Mouse (Mus musculus): ENCODE data around the gene Coro1a. TPM values are rescaled to one million over a fixed set of nuclear protein-coding genes. Genes with fewer than 3 reads are reported as not detected.

The Coro1a gene
- 49.1 and 51.0 TPM in 2 replicates for polyA plus RNA-seq (2016; fragmentation: Nextera tagmentation; extraction: Ambion mirVana)

DNA sequence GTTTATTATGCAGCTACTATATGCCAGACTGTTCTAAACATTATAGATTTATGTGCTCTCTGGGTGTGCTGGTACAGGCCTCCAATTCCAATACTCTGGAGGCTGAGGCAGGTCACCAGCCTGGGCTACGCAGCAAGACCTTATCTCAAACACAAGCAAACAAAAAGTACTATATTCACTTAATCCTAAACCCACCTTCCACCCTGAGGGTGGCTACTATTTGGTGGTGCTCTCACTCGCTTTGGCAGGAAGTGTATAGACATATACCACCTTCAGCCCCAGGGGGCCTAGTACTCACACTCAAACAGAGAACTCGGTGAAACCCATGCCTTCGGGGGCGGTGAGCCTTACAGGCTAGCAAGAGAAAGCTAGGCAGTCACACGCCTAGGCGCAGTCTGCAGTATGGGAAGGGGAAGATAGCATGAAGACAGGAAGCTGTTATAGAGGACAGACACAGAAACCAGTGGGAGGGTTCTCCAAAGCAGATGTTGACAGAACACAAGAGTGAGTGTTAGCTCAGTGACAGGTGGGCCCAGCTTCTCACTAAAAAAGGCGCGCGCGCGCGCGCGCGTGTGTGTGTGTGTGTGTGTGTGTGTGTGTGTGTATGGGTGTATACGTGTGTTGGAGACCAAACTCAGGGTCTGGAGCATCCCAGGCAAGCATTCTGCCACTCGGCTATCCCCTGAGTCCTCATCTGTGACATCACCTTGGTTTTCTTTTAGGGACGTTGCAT is at the start of gene Coro1a:
Gene Coro1a, minus strand, starts transcription at position 346 of the 733 bp plus-strand sequence.
- Histone ChIP-seq H3K27me3 (peaks cover 33% of the 10 kb centered on the region), H3K9ac (no peak within 1 kb of the TSS), H3K4me3 (replicated peaks) (no peak within 1 kb of the TSS), H3K36me3 (replicated peaks) (no peaks in the 10 kb centered on the region), H3K27ac (no peak within 1 kb of the TSS), H3K9me3 (peaks cover 6% of the 10 kb centered on the region; the same call in 1 of the 2 replicates), H3K4me1 (peaks cover 24% of the 10 kb centered on the region), H3K4me2 (no peak within 1 kb of the TSS)
- ATAC-seq (ENCODE audit: low FRiP score) = no peak
- 92% methylated on average over 19 of the region's 19 CpGs for WGBS

DNA sequence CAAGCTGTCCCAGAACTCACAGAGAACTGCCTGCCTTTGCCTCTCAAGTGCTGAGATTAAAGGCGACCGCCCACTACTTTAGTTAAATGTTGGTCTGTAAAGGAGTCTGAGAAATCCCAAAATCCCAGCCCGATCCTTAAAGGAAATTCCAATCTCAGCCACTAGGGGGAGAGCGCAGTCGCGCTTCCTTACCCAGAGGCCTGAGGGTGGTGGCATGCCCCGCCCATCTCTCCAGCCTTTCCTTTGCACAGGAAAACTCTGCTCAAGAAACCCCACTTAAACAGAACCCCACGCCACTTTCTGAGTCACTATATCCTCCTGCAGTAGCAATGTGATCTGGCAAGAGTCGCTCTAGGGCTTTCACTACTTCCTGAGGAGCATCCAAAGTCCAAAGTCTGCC is 47.3 kb upstream of the Coro1a start:
- H3K9me3 ChIP-seq = no peaks in the 10 kb centered on the region
- WGBS = 0% methylated on average over 9 of the region's 9 CpGs
- no peaks in the 10 kb centered on the region for H3K36me3 ChIP-seq (replicated peaks)
- peaks cover 7% of the 10 kb centered on the region for H3K4me1 ChIP-seq
- H3K4me2 ChIP-seq = no peak overlapping the region
- no peaks in the 10 kb centered on the region for H3K27me3 ChIP-seq
- no peak overlapping the region for H3K4me3 ChIP-seq (replicated peaks)
- peak; percentile 45 for ATAC-seq (ENCODE audit: low FRiP score)
- H3K27ac ChIP-seq = no peak overlapping the region
- peak overlapping the region; percentile 13; the same call in 1 of the 2 replicates for H3K9ac ChIP-seq

DNA sequence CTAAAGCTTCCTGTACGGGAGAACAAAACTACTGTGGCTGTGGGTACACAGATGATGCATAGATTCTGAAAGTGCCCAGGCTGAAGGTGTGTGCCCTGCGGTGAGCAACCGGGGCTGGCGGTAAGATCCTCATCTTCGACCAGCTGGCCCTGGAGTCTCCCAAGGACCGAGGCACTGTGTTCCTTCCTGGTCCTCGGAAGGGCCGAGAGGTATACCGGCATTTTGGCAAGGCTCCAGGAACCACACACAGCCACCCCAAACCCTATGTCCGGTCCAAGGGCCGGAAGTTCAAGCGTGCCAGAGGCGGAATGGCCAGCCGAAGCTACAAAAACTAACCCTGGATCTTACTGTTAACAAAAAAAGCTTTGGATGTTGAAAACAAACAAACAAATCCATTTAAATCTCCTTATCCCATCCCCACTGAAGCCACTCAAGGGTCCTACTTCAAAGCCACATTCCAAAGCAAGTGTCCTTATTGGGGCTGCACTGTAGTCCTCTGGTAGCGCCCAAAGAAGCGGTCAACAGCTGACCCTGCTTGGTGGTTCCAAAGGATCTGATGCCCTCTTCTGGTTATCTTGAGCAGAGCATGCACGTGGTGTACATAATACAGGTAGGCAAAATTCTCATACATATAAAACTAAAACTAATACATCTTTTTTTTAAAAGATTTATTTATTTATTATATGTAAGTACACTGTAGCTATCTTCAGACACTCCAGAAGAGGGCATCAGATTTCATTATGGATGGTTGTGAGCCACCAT is 42.2 kb upstream of the Coro1a start:
- Histone ChIP-seq H3K9ac (no peak overlapping the region), H3K36me3 (replicated peaks) (no peaks in the 10 kb centered on the region), H3K4me1 (no peaks in the 10 kb centered on the region), H3K4me2 (no peak overlapping the region), H3K27ac (no peak overlapping the region), H3K9me3 (no peaks in the 10 kb centered on the region), H3K27me3 (no peaks in the 10 kb centered on the region), H3K4me3 (replicated peaks) (no peak overlapping the region)
- ATAC-seq (ENCODE audit: low FRiP score) = no peak
- 95% methylated on average over 17 of the region's 17 CpGs for WGBS

DNA sequence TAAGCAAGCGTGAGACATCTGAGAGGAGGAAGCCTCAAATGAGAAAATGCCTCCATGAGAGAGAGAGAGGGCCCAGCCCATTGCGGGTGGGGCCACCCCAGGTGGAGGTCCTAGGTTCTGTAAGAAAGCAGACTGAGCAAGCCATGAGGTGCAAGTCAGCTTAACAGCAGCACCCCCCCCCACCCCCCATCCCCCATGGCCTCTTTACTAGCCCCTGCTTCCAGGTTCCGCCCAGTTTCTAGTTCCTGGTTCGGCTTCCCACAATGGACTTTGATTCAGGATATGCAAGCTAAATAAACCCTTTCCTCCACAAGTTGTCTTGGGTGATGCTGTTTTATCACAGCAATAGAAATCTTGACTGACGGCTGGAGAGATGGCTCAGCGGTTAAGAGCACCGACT is 41.2 kb upstream of the Coro1a start:
- Histone ChIP-seq H3K9me3 (no peaks in the 10 kb centered on the region), H3K9ac (no peak overlapping the region), H3K4me3 (replicated peaks) (no peak overlapping the region), H3K4me1 (no peaks in the 10 kb centered on the region), H3K27ac (no peak overlapping the region), H3K27me3 (no peaks in the 10 kb centered on the region), H3K4me2 (no peak overlapping the region), H3K36me3 (replicated peaks) (no peaks in the 10 kb centered on the region)
- no peak for ATAC-seq (ENCODE audit: low FRiP score)
- WGBS = 83% methylated on average over 7 of the region's 7 CpGs

DNA sequence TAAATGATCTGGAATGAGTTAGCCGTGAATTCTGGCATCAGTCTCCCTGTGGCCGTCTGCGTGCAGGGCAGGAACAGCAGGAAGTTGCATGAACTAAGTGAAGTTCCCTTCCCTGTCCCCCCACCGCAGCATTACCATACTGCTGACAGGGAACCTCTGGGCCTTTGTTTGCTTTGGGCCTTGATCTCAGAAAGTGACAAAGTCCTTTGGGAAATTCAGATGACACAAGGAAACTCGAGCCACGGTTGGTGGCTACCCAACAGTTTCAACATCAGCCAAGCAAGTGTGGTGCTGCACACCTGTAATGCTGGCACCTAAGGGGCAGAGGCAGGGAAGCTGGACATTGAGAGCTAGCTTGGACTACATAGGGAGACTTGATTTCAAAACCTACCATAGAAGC is 39.2 kb upstream of the Coro1a start:
- Histone ChIP-seq H3K36me3 (replicated peaks) (no peaks in the 10 kb centered on the region), H3K9me3 (no peaks in the 10 kb centered on the region), H3K27me3 (no peaks in the 10 kb centered on the region), H3K4me3 (replicated peaks) (no peak overlapping the region), H3K9ac (no peak overlapping the region), H3K4me1 (no peaks in the 10 kb centered on the region), H3K4me2 (no peak overlapping the region), H3K27ac (no peak overlapping the region)
- WGBS = 51% methylated on average over 6 of the region's 6 CpGs
- no peak for ATAC-seq (ENCODE audit: low FRiP score)

DNA sequence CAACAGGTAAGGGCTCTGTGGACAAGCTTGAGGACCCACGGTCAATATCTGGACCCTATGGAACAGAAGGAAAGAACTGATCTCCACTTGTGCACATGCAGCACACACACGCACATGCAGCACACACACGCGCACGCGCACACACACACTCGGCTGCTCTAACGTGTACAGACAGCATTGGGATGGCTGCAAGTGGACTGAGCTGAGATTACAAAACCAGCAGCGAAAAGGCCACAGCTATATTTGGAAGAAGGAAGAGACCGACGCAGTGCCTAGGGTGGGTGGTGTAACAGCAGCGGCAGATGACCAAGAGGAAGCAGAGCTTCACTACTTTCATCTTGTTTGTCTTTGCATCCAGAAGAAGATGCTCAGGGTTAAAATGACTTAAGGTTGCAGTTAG is 38.5 kb upstream of the Coro1a start:
- Histone ChIP-seq H3K4me2 (no peak overlapping the region), H3K4me3 (replicated peaks) (no peak overlapping the region), H3K9me3 (no peaks in the 10 kb centered on the region), H3K27ac (no peak overlapping the region), H3K27me3 (no peaks in the 10 kb centered on the region), H3K4me1 (no peaks in the 10 kb centered on the region), H3K36me3 (replicated peaks) (no peaks in the 10 kb centered on the region), H3K9ac (no peak overlapping the region)
- WGBS = 92% methylated on average over 12 of the region's 12 CpGs
- no peak for ATAC-seq (ENCODE audit: low FRiP score)

DNA sequence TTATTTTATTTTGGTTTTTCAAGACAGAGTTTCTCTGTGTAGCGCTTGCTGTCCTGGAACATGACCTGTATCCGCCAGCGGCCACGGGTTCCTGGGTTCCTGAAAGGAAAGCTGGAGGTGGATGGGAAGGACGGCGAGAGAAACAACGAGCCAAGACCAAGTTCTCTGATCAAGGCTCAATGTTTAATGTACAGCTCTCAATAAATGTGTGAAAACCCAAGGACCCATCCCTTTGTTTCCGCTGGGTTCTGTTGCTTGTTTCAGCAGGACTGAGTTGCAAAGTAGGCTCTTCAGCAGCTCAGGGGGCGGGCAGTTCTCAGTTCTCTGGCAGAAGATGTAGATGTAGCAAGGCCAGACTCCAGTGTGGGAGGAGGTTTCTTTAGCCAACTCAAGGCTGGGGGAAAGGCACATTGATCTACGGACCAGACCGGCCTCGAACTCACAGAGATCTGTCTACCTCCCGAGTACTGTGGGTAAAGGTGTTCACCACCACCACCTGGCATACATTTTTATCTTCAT is 34.4 kb upstream of the Coro1a start:
- Histone ChIP-seq H3K4me3 (replicated peaks) (no peak overlapping the region), H3K9ac (no peak overlapping the region), H3K9me3 (no peaks in the 10 kb centered on the region), H3K27me3 (no peaks in the 10 kb centered on the region), H3K4me2 (no peak overlapping the region), H3K36me3 (replicated peaks) (no peaks in the 10 kb centered on the region), H3K4me1 (no peaks in the 10 kb centered on the region), H3K27ac (no peak overlapping the region)
- WGBS = 90% methylated on average over 13 of the region's 13 CpGs
- no peak for ATAC-seq (ENCODE audit: low FRiP score)

DNA sequence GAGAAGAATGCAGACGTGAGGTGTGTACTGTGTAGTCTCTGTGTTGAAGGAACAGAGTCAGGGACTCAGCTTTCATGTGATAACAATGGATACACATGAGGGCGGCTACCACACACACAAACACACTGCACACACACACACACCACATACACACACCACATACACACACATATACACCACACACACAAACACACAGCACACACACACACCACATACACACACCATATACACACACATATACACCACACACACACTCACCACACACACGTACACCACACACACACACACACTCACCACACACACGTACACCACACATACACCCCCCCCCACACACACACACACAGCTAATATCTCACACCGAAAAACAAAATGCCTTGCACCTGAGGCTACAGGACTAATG is 33.9 kb upstream of the Coro1a start:
- no peak overlapping the region for H3K4me2 ChIP-seq
- H3K9me3 ChIP-seq = no peaks in the 10 kb centered on the region
- no peaks in the 10 kb centered on the region for H3K27me3 ChIP-seq
- no peak for ATAC-seq (ENCODE audit: low FRiP score)
- no peak overlapping the region for H3K4me3 ChIP-seq (replicated peaks)
- WGBS = 88% methylated on average over 5 of the region's 5 CpGs
- H3K4me1 ChIP-seq = no peaks in the 10 kb centered on the region
- no peaks in the 10 kb centered on the region for H3K36me3 ChIP-seq (replicated peaks)
- no peak overlapping the region for H3K9ac ChIP-seq
- no peak overlapping the region for H3K27ac ChIP-seq

DNA sequence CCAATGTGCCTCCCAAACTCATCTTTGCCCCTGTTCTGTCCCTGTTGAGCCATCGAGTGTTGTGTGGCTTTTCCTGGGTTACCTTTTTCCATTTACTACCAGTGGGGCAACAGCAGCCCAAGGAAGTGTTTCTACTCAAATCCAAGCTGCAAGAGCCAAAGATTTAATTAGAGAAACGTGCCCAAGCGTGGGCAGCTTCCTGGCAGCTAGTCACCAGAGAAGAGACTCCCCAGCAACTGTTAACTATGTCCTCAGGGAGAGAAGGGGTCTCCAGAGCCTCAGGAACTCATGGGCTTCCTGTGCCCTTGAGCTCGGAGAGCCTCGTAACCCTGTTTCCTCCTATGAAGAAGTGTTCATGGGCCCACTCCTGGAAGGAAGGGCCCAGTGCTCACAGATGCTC is 33.4 kb upstream of the Coro1a start:
- no peaks in the 10 kb centered on the region for H3K27me3 ChIP-seq
- no peaks in the 10 kb centered on the region for H3K9me3 ChIP-seq
- no peaks in the 10 kb centered on the region for H3K4me1 ChIP-seq
- 92% methylated on average over 5 of the region's 5 CpGs for WGBS
- H3K36me3 ChIP-seq (replicated peaks) = no peaks in the 10 kb centered on the region
- no peak overlapping the region for H3K4me2 ChIP-seq
- no peak for ATAC-seq (ENCODE audit: low FRiP score)
- H3K27ac ChIP-seq = no peak overlapping the region
- H3K4me3 ChIP-seq (replicated peaks) = no peak overlapping the region
- H3K9ac ChIP-seq = no peak overlapping the region

DNA sequence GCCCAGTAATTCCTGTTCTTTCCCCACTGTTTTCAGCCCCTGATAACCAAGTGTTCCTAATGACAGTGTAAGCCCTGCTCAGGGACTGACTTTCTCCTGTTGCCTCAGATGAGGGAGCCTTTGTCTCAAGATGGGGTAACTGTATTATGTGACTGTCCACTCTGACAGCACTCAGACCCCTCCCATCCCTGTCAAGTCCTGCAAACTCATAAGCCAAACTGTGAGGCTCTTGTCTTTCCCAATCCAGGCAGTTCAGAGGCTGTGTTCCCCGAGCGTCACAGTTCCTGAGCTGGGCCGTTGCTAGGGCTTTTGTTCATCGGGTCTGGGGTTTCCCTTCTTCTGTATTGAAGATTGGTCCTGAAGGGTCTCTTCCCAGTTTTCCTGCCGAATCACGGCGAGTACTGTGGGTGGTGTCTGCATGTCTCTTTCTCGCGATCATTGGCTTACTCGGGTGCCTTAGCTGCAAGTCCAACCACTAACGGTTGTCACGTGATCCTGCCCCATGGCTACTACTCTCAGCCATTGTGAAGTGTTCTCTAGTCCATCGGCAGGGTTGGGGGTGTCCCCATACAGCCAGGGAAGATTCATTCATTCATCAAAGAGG is 32.6 kb upstream of the Coro1a start:
- H3K4me3 ChIP-seq (replicated peaks) = no peak overlapping the region
- H3K9ac ChIP-seq = no peak overlapping the region
- H3K4me2 ChIP-seq = no peak overlapping the region
- ATAC-seq (ENCODE audit: low FRiP score) = no peak
- H3K4me1 ChIP-seq = no peaks in the 10 kb centered on the region
- WGBS = 81% methylated on average over 13 of the region's 13 CpGs
- H3K9me3 ChIP-seq = no peaks in the 10 kb centered on the region
- no peaks in the 10 kb centered on the region for H3K27me3 ChIP-seq
- no peaks in the 10 kb centered on the region for H3K36me3 ChIP-seq (replicated peaks)
- H3K27ac ChIP-seq = no peak overlapping the region

DNA sequence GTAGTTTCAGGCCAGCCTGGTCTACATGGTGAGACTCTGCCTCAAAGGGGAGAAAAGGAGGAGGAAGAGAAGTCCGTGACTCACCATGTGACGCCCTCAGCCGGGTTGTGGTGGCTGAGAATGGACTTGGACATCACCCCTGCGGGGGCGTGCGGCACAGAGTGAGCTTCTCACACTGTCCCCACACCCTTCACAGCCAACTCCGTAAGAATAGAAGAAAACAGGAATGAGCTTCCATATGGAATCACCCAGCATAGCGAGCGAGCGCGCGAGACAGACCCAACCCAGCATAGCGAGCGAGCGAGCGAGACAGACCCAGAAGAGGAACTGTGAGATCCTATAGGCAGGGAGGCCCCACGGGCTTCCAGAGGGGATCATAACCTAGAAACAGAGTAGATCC is 32.0 kb upstream of the Coro1a start:
- Histone ChIP-seq H3K27ac (no peak overlapping the region), H3K4me1 (no peaks in the 10 kb centered on the region), H3K4me2 (no peak overlapping the region), H3K9ac (no peak overlapping the region), H3K36me3 (replicated peaks) (no peaks in the 10 kb centered on the region), H3K9me3 (no peaks in the 10 kb centered on the region), H3K27me3 (no peaks in the 10 kb centered on the region), H3K4me3 (replicated peaks) (no peak overlapping the region)
- no peak for ATAC-seq (ENCODE audit: low FRiP score)
- 90% methylated on average over 17 of the region's 17 CpGs for WGBS

DNA sequence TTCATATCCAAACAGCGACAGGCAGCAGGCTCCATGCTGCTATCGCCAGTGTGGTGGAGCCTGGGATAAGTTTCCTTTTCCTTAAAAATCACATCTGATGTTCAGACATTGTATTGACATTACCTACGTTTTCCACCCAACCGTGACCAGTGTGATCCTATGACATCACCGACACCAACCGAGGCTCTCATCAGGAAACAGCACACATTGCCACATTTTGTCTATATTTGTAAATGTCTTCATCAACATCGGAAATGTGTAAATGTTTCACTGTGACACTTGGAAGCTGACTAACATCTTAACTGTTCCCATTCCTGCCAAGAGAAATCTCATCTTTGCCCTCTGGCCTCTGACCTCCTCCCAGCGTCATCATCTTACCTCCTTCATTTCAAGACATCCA is 28.5 kb upstream of the Coro1a start:
- WGBS = 88% methylated on average over 8 of the region's 8 CpGs
- H3K27ac ChIP-seq = no peak overlapping the region
- no peak overlapping the region for H3K4me3 ChIP-seq (replicated peaks)
- H3K4me1 ChIP-seq = no peaks in the 10 kb centered on the region
- no peaks in the 10 kb centered on the region for H3K36me3 ChIP-seq (replicated peaks)
- H3K27me3 ChIP-seq = no peaks in the 10 kb centered on the region
- ATAC-seq (ENCODE audit: low FRiP score) = no peak
- no peaks in the 10 kb centered on the region for H3K9me3 ChIP-seq
- H3K4me2 ChIP-seq = no peak overlapping the region
- H3K9ac ChIP-seq = no peak overlapping the region

All from forebrain, embryonic 12.5 days (tissue).